Mouse (Mus musculus): ENCODE measurements around the gene Pbx3. TPM values are rescaled to one million over a fixed set of nuclear protein-coding genes. Genes with fewer than 3 reads are reported as not detected.

Gene Pbx3
- polyA plus RNA-seq, 1 experiment from 2014 or later, result 91.8 TPM

- H3K27me3 ChIP-seq (replicated peaks; ENCODE audit: control insufficient read depth, insufficient read depth, low read length), result no peaks in the 10 kb centered on the region
- H3K4me3 ChIP-seq (ENCODE audit: low read length), result no peak overlapping the region
- no peak for ATAC-seq
- peaks cover 4% of the 10 kb centered on the region for H3K4me1 ChIP-seq (ENCODE audit: control insufficient read depth, insufficient read depth, low read depth, low read length)
- no peak overlapping the region for H3K27ac ChIP-seq (ENCODE audit: low read depth, low read length)
- H3K4me2 ChIP-seq (ENCODE audit: low read length), result no peak overlapping the region
- no peaks in the 10 kb centered on the region for H3K9me3 ChIP-seq (ENCODE audit: control insufficient read depth, low read length)
- H3K9ac ChIP-seq (ENCODE audit: low read depth, low read length), result no peak overlapping the region
- no peaks in the 10 kb centered on the region for H3K36me3 ChIP-seq (ENCODE audit: control insufficient read depth, insufficient read depth, low read length)
Observed at GRCm38 (mm10) chr2:34262046-34262445, 110.9 kb downstream of the Pbx3 start.

DNA sequence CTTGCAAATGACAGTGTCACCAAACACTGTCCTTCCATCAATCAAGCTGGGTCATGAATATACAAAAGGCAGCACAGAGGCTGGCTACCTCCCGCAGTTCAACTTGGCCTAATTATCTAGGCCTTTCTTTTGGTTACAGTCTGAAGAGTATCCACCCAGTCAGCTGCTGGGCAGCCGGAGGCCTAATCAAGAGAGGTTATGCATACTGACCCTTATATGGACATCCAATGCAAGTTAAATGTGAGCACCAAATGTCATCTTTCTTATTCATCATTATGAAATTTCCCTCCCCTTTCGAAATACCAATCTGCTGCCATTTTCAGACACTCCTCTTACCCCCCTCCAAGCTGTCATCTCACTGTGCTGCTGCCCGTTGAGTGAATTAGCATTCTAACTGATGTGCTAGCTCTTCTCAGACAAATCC, 112.3 kb downstream of the Pbx3 start:
- Histone ChIP-seq H3K4me2 (ENCODE audit: low read length) (no peak overlapping the region), H3K36me3 (ENCODE audit: control insufficient read depth, insufficient read depth, low read length) (no peaks in the 10 kb centered on the region), H3K27me3 (replicated peaks; ENCODE audit: control insufficient read depth, insufficient read depth, low read length) (no peaks in the 10 kb centered on the region), H3K9ac (ENCODE audit: low read depth, low read length) (no peak overlapping the region), H3K9me3 (ENCODE audit: control insufficient read depth, low read length) (no peaks in the 10 kb centered on the region), H3K4me3 (ENCODE audit: low read length) (no peak overlapping the region), H3K27ac (ENCODE audit: low read depth, low read length) (no peak overlapping the region), H3K4me1 (ENCODE audit: control insufficient read depth, insufficient read depth, low read depth, low read length) (peaks cover 4% of the 10 kb centered on the region)
- WGBS, result 17% methylated on average over 4 of the region's 4 CpGs
- ATAC-seq, result peak; percentile 34; the same call in 1 of the 2 replicates

DNA sequence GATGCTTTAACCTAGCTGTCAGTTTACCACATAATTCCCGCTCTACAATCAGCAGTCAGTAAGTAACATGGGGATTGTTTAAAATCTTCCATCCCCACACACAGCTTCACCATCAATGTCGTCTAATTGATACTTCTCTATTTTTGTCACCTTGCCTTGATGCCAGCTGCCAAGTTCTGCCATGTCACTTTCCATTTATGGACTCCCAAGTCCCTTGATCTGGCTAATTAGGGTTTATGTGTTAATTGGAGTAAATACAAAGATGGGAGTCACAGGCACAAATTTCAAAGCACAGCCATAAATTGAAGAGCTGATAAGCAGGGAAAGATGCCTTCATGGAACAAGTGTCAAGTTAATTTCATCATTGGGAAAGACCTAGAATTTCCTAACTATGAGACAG, 114.7 kb downstream of the Pbx3 start:
- Histone ChIP-seq H3K9ac (ENCODE audit: low read depth, low read length) (no peak overlapping the region), H3K4me1 (ENCODE audit: control insufficient read depth, insufficient read depth, low read depth, low read length) (peaks cover 5% of the 10 kb centered on the region), H3K4me2 (ENCODE audit: low read length) (no peak overlapping the region), H3K4me3 (ENCODE audit: low read length) (no peak overlapping the region), H3K27me3 (replicated peaks; ENCODE audit: control insufficient read depth, insufficient read depth, low read length) (no peaks in the 10 kb centered on the region), H3K36me3 (ENCODE audit: control insufficient read depth, insufficient read depth, low read length) (no peaks in the 10 kb centered on the region), H3K9me3 (ENCODE audit: control insufficient read depth, low read length) (no peaks in the 10 kb centered on the region), H3K27ac (ENCODE audit: low read depth, low read length) (no peak overlapping the region)
- no peak for ATAC-seq
- 54% methylated on average over 2 of the region's 2 CpGs for WGBS

DNA sequence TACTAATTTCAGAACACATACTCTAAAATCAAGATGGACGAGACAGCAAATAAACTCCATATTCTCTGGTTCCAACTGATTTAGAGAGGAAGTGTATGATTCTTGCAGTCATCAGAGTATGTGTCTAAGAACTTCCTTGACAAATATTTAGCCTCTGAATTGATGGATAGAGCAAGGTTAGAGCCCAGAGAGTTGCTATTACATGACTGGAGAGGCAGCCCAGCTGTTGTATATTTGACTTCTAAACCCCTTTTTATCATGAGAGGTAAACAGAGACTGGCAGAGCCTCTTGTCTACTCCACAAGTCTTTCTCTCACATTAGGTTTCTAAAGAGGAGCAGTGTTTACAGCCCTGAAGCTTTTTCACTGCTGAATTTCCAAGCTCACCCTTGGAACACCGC, 115.3 kb downstream of the Pbx3 start:
- Histone ChIP-seq H3K4me2 (ENCODE audit: low read length) (no peak overlapping the region), H3K27me3 (replicated peaks; ENCODE audit: control insufficient read depth, insufficient read depth, low read length) (no peaks in the 10 kb centered on the region), H3K27ac (ENCODE audit: low read depth, low read length) (no peak overlapping the region), H3K36me3 (ENCODE audit: control insufficient read depth, insufficient read depth, low read length) (no peaks in the 10 kb centered on the region), H3K4me1 (ENCODE audit: control insufficient read depth, insufficient read depth, low read depth, low read length) (peaks cover 11% of the 10 kb centered on the region), H3K9ac (ENCODE audit: low read depth, low read length) (no peak overlapping the region), H3K4me3 (ENCODE audit: low read length) (no peak overlapping the region), H3K9me3 (ENCODE audit: control insufficient read depth, low read length) (no peaks in the 10 kb centered on the region)
- no peak for ATAC-seq
- 80% methylated on average over 2 of the region's 2 CpGs for WGBS

GRCm38 (mm10) chr2:34256000-34256553, 116.9 kb downstream of the Pbx3 start:
- Histone ChIP-seq H3K9me3 (ENCODE audit: control insufficient read depth, low read length) (no peaks in the 10 kb centered on the region), H3K4me1 (ENCODE audit: control insufficient read depth, insufficient read depth, low read depth, low read length) (peaks cover 11% of the 10 kb centered on the region), H3K36me3 (ENCODE audit: control insufficient read depth, insufficient read depth, low read length) (no peaks in the 10 kb centered on the region), H3K4me2 (ENCODE audit: low read length) (no peak overlapping the region), H3K27ac (ENCODE audit: low read depth, low read length) (no peak overlapping the region), H3K4me3 (ENCODE audit: low read length) (no peak overlapping the region), H3K9ac (ENCODE audit: low read depth, low read length) (no peak overlapping the region), H3K27me3 (replicated peaks; ENCODE audit: control insufficient read depth, insufficient read depth, low read length) (no peaks in the 10 kb centered on the region)
- WGBS, result 47% methylated on average over 6 of the region's 6 CpGs
- peak; percentile 64 for ATAC-seq

DNA sequence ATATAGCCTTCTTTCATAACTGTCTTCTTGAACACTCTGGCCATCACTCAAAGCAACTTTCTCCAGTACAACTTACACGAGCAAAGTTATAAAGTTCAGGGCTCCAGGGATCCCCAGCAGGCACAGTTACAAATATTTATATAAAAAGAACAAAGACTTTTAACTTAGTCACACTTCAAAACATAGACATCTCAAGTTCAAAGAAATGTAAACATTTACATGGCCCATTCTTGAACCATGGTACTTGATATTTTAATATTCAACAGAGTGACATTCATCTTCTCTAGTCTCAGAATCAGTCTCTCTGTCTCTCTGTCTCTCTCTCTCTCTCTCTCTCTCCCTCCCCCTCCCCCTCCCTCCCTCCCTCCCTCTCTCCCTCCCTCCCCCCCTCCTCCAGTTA, 119.3 kb downstream of the Pbx3 start:
- H3K9me3 ChIP-seq (ENCODE audit: control insufficient read depth, low read length), result no peaks in the 10 kb centered on the region
- no peak for ATAC-seq
- H3K9ac ChIP-seq (ENCODE audit: low read depth, low read length), result no peak overlapping the region
- H3K4me2 ChIP-seq (ENCODE audit: low read length), result no peak overlapping the region
- peaks cover 11% of the 10 kb centered on the region for H3K4me1 ChIP-seq (ENCODE audit: control insufficient read depth, insufficient read depth, low read depth, low read length)
- H3K27me3 ChIP-seq (replicated peaks; ENCODE audit: control insufficient read depth, insufficient read depth, low read length), result no peaks in the 10 kb centered on the region
- WGBS, result 43% methylated on average over 1 of the region's 1 CpGs
- H3K36me3 ChIP-seq (ENCODE audit: control insufficient read depth, insufficient read depth, low read length), result no peaks in the 10 kb centered on the region
- no peak overlapping the region for H3K27ac ChIP-seq (ENCODE audit: low read depth, low read length)
- no peak overlapping the region for H3K4me3 ChIP-seq (ENCODE audit: low read length)

DNA sequence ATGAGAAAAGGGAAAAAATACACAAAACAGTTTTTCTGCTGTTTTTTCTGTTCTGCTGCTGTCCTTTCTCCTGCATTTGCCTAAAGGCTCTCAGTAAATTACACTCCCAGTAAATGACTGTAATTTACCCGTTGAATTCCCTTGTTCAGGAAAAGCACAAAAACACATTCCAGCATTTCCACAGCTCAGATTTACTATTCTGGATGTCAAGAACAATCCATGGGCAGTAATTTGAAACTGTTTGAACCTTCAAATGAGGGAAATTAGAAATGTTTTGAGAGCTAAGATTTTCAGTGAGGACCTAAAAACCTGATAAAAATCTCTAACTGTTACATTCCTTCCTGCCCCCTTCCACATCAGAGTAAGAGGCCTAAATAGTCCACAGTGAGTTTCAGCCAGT, 119.8 kb downstream of the Pbx3 start:
- Histone ChIP-seq H3K36me3 (ENCODE audit: control insufficient read depth, insufficient read depth, low read length) (no peaks in the 10 kb centered on the region), H3K9me3 (ENCODE audit: control insufficient read depth, low read length) (no peaks in the 10 kb centered on the region), H3K27ac (ENCODE audit: low read depth, low read length) (no peak overlapping the region), H3K9ac (ENCODE audit: low read depth, low read length) (no peak overlapping the region), H3K4me1 (ENCODE audit: control insufficient read depth, insufficient read depth, low read depth, low read length) (peaks cover 14% of the 10 kb centered on the region), H3K4me2 (ENCODE audit: low read length) (no peak overlapping the region), H3K27me3 (replicated peaks; ENCODE audit: control insufficient read depth, insufficient read depth, low read length) (no peaks in the 10 kb centered on the region), H3K4me3 (ENCODE audit: low read length) (no peak overlapping the region)
- 17% methylated on average over 1 of the region's 1 CpGs for WGBS
- ATAC-seq, result no peak

- no peak for ATAC-seq
- Histone ChIP-seq H3K36me3 (ENCODE audit: control insufficient read depth, insufficient read depth, low read length) (no peaks in the 10 kb centered on the region), H3K4me2 (ENCODE audit: low read length) (no peak overlapping the region), H3K4me1 (ENCODE audit: control insufficient read depth, insufficient read depth, low read depth, low read length) (peaks cover 14% of the 10 kb centered on the region), H3K9me3 (ENCODE audit: control insufficient read depth, low read length) (no peaks in the 10 kb centered on the region), H3K27me3 (replicated peaks; ENCODE audit: control insufficient read depth, insufficient read depth, low read length) (no peaks in the 10 kb centered on the region), H3K4me3 (ENCODE audit: low read length) (no peak overlapping the region), H3K27ac (ENCODE audit: low read depth, low read length) (no peak overlapping the region), H3K9ac (ENCODE audit: low read depth, low read length) (no peak overlapping the region)
- 46% methylated on average over 3 of the region's 3 CpGs for WGBS
Observed at GRCm38 (mm10) chr2:34252286-34252685, 120.7 kb downstream of the Pbx3 start.

DNA sequence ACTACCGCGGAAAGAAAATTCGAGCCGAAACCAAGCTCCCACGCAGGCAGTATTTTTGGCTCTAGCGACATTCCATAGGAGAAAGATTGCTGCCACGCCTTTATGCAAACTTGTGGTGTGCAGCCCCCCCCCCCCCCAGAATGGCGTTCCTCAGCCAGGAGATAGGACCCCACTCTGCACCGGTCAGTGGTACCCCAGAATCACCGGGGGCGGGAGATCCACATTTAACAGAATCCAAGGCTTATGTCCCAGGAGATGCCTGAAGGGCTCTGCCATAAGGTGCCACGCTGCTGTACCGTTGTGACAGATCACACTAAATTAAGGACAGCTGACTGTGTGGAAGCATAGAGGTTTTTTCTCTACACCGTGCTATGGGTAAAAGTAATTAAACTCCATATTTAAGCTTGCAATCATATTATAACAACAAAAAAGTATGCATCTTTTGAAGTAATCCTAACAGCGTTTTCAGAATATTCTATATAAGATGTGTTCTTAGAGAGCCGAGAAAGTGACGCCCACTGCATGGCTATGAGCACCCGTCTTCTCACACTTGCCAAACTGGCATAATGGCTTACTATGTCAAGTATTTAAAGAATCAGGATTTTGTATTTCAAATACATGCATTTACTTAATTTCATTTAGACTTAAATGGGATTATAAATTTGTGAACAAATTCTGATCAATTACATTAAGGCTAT, 122.8 kb downstream of the Pbx3 start:
- H3K4me2 ChIP-seq (ENCODE audit: low read length), result peak overlapping the region; percentile 59
- peak; percentile 68 for ATAC-seq
- H3K27me3 ChIP-seq (replicated peaks; ENCODE audit: control insufficient read depth, insufficient read depth, low read length), result no peaks in the 10 kb centered on the region
- WGBS, result 2% methylated on average over 17 of the region's 18 CpGs
- H3K9me3 ChIP-seq (ENCODE audit: control insufficient read depth, low read length), result no peaks in the 10 kb centered on the region
- peak overlapping the region; percentile 73 for H3K9ac ChIP-seq (ENCODE audit: low read depth, low read length)
- H3K4me3 ChIP-seq (ENCODE audit: low read length), result peak overlapping the region; percentile 41
- peaks cover 14% of the 10 kb centered on the region for H3K4me1 ChIP-seq (ENCODE audit: control insufficient read depth, insufficient read depth, low read depth, low read length)
- H3K27ac ChIP-seq (ENCODE audit: low read depth, low read length), result peak overlapping the region; percentile 87
- H3K36me3 ChIP-seq (ENCODE audit: control insufficient read depth, insufficient read depth, low read length), result no peaks in the 10 kb centered on the region
